Mouse (Mus musculus): ENCODE measurements around the gene P3h1. TPM values are rescaled to one million over a fixed set of nuclear protein-coding genes. Genes with fewer than 3 reads are reported as not detected.

P3h1 gene
- total and polyA plus RNA-seq, 3 experiments = 10.5 to 14.5 (median 10.8) TPM

GRCm38 (mm10) chr4:119189864-119190263, 42.9 kb upstream of the P3h1 start, which contains the start of gene Ermap:
Gene Ermap, minus strand, starts transcription at chr4:119190011.
- Histone ChIP-seq H3K79me2 (replicated peaks; ENCODE audit: control insufficient read depth, insufficient read depth, low read length) (no peaks in the 10 kb centered on the region), H3K4me1 (ENCODE audit: control insufficient read depth, insufficient read depth, low read length) (no peaks in the 10 kb centered on the region), H3K9ac (ENCODE audit: low read depth, low read length) (no peak within 1 kb of the TSS), H3K27ac (no peak within 1 kb of the TSS), H3K36me3 (ENCODE audit: control insufficient read depth, insufficient read depth, low read length) (no peaks in the 10 kb centered on the region), H3K27me3 (ENCODE audit: control insufficient read depth, insufficient read depth, low read length) (no peaks in the 10 kb centered on the region), H3K4me3 (no peak within 1 kb of the TSS)
- DNase-seq = no peak
- intact Hi-C loops (cut with DNase I) = no loop called here
- no peak for TF ChIP-seq EP300 (IDR thresholded peaks at IDR 0.05; ENCODE audit: insufficient read depth, low read depth, low read length)
- TF ChIP-seq POLR2A (IDR thresholded peaks at IDR 0.05; ENCODE audit: insufficient read depth, low read depth, low read length) = no peak
- no peak for TF ChIP-seq CTCF (IDR thresholded peaks at IDR 0.05)
- WGBS = 72% methylated on average over 6 of the region's 6 CpGs

DNA sequence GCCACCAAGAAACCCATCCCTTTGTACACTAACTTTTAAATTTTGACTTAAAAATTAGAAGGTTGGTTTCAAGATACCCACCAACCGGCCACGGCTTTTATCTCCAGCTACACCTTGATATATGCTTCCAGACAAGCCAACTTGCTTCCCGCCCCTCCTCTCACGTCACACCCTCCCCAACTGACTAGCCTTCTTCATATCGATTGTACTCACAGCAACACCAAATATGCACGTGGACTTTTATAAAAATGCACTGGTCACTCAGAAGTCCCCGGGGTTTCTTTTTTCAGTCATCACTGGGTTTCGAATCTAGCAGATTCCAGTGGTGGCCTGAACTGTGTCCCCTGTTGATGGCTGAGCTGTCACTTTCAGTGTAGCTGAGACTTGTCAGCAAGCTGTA, 42.1 kb upstream of the P3h1 start:
- Histone ChIP-seq H3K4me1 (ENCODE audit: control insufficient read depth, insufficient read depth, low read length) (no peaks in the 10 kb centered on the region; the same call in 1 of the 2 replicates), H3K27me3 (ENCODE audit: control insufficient read depth, insufficient read depth, low read length) (no peaks in the 10 kb centered on the region), H3K79me2 (replicated peaks; ENCODE audit: control insufficient read depth, insufficient read depth, low read length) (no peaks in the 10 kb centered on the region), H3K27ac (no peak overlapping the region), H3K9ac (ENCODE audit: low read depth, low read length) (no peak overlapping the region), H3K4me3 (no peak overlapping the region), H3K36me3 (ENCODE audit: control insufficient read depth, insufficient read depth, low read length) (no peaks in the 10 kb centered on the region)
- DNase-seq = no peak
- TF ChIP-seq CTCF (IDR thresholded peaks at IDR 0.05) (no peak), EP300 (IDR thresholded peaks at IDR 0.05; ENCODE audit: insufficient read depth, low read depth, low read length) (no peak), POLR2A (IDR thresholded peaks at IDR 0.05; ENCODE audit: insufficient read depth, low read depth, low read length) (no peak)
- 71% methylated on average over 8 of the region's 8 CpGs for WGBS
- intact Hi-C loops (cut with DNase I) = no loop called here

DNA sequence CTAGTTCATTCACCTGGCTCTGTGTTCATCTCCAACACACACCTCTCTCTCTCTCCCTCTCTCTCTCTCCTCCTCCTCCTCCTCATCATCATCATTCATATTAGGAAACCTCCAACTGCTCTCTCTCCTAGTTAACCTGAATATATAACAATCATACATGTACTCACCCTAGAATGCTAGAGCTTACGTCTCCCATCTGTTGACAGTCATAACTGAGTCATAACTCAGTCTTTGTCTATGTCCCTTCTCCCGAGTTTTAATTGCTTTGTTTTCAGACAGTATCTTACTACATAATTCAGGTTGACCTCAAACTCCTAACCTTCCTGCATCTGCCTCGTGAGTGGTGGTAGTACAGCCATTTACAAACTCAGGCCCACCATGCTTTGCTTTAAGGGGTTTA, 41.4 kb upstream of the P3h1 start:
- H3K4me3 ChIP-seq = no peak overlapping the region
- H3K27ac ChIP-seq = no peak overlapping the region
- no peaks in the 10 kb centered on the region for H3K79me2 ChIP-seq (replicated peaks; ENCODE audit: control insufficient read depth, insufficient read depth, low read length)
- H3K36me3 ChIP-seq (ENCODE audit: control insufficient read depth, insufficient read depth, low read length) = no peaks in the 10 kb centered on the region
- H3K27me3 ChIP-seq (ENCODE audit: control insufficient read depth, insufficient read depth, low read length) = no peaks in the 10 kb centered on the region
- DNase-seq = no peak
- H3K9ac ChIP-seq (ENCODE audit: low read depth, low read length) = no peak overlapping the region
- intact Hi-C loops (cut with DNase I) = no loop called here
- WGBS = 67% methylated on average over 3 of the region's 3 CpGs
- H3K4me1 ChIP-seq (ENCODE audit: control insufficient read depth, insufficient read depth, low read length) = no peaks in the 10 kb centered on the region; the same call in 1 of the 2 replicates
- no peak for TF ChIP-seq POLR2A (IDR thresholded peaks at IDR 0.05; ENCODE audit: insufficient read depth, low read depth, low read length)
- no peak for TF ChIP-seq CTCF (IDR thresholded peaks at IDR 0.05)
- TF ChIP-seq EP300 (IDR thresholded peaks at IDR 0.05; ENCODE audit: insufficient read depth, low read depth, low read length) = no peak

DNA sequence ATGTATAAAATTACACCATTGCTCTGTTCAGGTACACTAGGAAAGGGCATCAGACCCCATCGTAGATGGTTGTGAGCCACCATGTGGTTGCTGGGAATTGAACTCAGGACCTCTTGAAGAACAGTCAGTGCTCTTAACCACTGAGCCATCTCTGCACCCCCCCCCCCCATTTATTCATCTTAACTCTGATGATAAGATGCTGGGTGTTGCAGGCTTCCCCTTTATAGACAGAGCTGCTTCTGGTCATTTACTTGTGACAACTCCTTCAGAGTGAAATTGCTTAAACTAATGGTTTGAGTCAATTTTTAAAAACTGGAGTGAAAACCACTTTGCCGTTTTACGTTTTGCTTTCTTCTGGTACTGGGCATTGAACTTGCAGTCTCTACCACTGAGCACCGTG, 40.0 kb upstream of the P3h1 start:
- Histone ChIP-seq H3K27me3 (ENCODE audit: control insufficient read depth, insufficient read depth, low read length) (no peaks in the 10 kb centered on the region), H3K27ac (no peak overlapping the region), H3K79me2 (replicated peaks; ENCODE audit: control insufficient read depth, insufficient read depth, low read length) (no peaks in the 10 kb centered on the region), H3K4me1 (ENCODE audit: control insufficient read depth, insufficient read depth, low read length) (no peaks in the 10 kb centered on the region; the same call in 1 of the 2 replicates), H3K4me3 (no peak overlapping the region), H3K36me3 (ENCODE audit: control insufficient read depth, insufficient read depth, low read length) (no peaks in the 10 kb centered on the region), H3K9ac (ENCODE audit: low read depth, low read length) (no peak overlapping the region)
- TF ChIP-seq EP300 (IDR thresholded peaks at IDR 0.05; ENCODE audit: insufficient read depth, low read depth, low read length) = no peak
- TF ChIP-seq CTCF (IDR thresholded peaks at IDR 0.05) = no peak
- no peak for TF ChIP-seq POLR2A (IDR thresholded peaks at IDR 0.05; ENCODE audit: insufficient read depth, low read depth, low read length)
- WGBS = 92% methylated on average over 4 of the region's 4 CpGs
- intact Hi-C loops (cut with DNase I) = no loop called here
- DNase-seq = no peak

DNA sequence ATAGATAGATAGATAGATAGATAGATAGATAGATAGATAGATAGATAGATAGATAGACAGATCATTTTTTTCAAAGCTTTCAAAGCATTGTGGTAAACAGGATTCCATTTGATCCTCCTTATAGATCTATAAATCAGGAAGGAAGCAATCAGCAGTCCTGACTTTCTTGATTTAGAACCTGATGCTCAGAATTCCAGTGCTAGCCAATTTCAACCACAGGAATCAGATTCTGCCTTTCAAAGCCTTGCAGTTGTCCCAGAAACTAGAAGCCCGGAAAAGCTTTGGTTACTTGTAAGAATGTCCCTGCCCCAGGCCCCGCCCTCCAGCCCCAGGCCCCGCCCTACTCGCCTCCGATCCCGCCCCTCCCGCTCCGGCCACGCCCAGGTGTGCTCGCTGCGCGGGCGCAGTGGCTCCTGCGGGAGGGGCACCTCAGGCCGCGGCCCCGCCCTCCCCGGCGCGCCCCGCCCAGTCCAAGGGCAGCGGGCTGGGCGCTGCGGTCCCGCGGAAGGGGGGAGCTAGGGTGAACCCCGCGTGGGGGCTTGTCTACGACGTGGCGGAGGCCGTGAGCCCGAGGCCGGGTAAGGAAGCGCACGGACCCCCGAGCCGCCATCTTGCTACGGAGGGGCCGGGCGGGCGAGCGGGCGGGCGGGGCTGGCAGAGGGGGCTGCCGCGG, 37.7 kb upstream of the P3h1 start, which contains the start of gene Svbp:
Gene Svbp (plus strand): TSS at position 398 of the 673 bp plus-strand sequence.
- H3K9ac ChIP-seq (ENCODE audit: low read depth, low read length) = peak within 1 kb of the TSS; percentile 92
- peak; percentile 90 to 91 for DNase-seq
- peak within 1 kb of the TSS; percentile 88 for H3K4me3 ChIP-seq
- H3K4me1 ChIP-seq (ENCODE audit: control insufficient read depth, insufficient read depth, low read length) = no peaks in the 10 kb centered on the region; the same call in 1 of the 2 replicates
- intact Hi-C loops (cut with DNase I) = no loop called here
- H3K27me3 ChIP-seq (ENCODE audit: control insufficient read depth, insufficient read depth, low read length) = no peaks in the 10 kb centered on the region
- H3K27ac ChIP-seq = peak within 1 kb of the TSS; percentile 80
- no peak for TF ChIP-seq EP300 (IDR thresholded peaks at IDR 0.05; ENCODE audit: insufficient read depth, low read depth, low read length)
- TF ChIP-seq POLR2A (IDR thresholded peaks at IDR 0.05; ENCODE audit: insufficient read depth, low read depth, low read length) = peak; percentile 33
- TF ChIP-seq CTCF (IDR thresholded peaks at IDR 0.05) = no peak
- WGBS = under 1% methylated on average over 39 of the region's 47 CpGs
- no peaks in the 10 kb centered on the region for H3K36me3 ChIP-seq (ENCODE audit: control insufficient read depth, insufficient read depth, low read length)
- no peaks in the 10 kb centered on the region for H3K79me2 ChIP-seq (replicated peaks; ENCODE audit: control insufficient read depth, insufficient read depth, low read length)

- no peaks in the 10 kb centered on the region; the same call in 1 of the 2 replicates for H3K4me1 ChIP-seq (ENCODE audit: control insufficient read depth, insufficient read depth, low read length)
- H3K4me3 ChIP-seq = peak overlapping the region; percentile 88
- H3K27ac ChIP-seq = peak overlapping the region; percentile 80
- H3K27me3 ChIP-seq (ENCODE audit: control insufficient read depth, insufficient read depth, low read length) = no peaks in the 10 kb centered on the region
- H3K36me3 ChIP-seq (ENCODE audit: control insufficient read depth, insufficient read depth, low read length) = no peaks in the 10 kb centered on the region
- H3K79me2 ChIP-seq (replicated peaks; ENCODE audit: control insufficient read depth, insufficient read depth, low read length) = no peaks in the 10 kb centered on the region
- intact Hi-C loops (cut with DNase I) = no loop called here
- DNase-seq = no peak
- H3K9ac ChIP-seq (ENCODE audit: low read depth, low read length) = peak overlapping the region; percentile 92
- TF ChIP-seq CTCF (IDR thresholded peaks at IDR 0.05) = no peak
- TF ChIP-seq POLR2A (IDR thresholded peaks at IDR 0.05; ENCODE audit: insufficient read depth, low read depth, low read length) = no peak
- TF ChIP-seq EP300 (IDR thresholded peaks at IDR 0.05; ENCODE audit: insufficient read depth, low read depth, low read length) = no peak
- WGBS = 14% methylated on average over 18 of the region's 18 CpGs
Observed at GRCm38 (mm10) chr4:119195582-119196320, 37.0 kb upstream of the P3h1 start.

Measured in heart, adult 2 months (tissue).